Mouse (Mus musculus) thymus, postnatal 25 days (tissue): Measurements from ENCODE around the gene Trim66.

ENCODE experiments used
- DNase-seq: peaks from one replicate; pipeline ENCODE4 v3.0.0; 2022

Trim66 gene

DNA sequence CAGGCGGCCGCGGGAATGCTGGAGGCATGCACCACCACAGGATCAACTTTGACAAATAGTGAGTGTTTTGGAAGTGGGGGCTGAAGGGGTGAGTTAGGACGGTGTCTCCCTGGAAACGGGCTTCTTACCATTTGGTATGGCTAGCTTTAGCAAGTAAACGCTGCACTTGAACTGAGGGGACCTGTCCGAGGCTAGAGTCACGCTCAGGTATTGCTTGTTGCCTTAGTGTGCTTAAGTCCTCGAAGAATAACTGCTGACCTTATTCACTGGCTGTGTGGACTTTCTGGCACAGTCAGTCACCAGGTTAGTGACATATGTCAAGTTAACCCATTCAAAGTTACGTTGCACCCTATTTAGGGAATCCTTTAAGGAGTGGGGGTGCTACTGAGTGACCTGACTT lies 12.0 kb upstream of the Trim66 start:
- DNase-seq, result no peak

DNA sequence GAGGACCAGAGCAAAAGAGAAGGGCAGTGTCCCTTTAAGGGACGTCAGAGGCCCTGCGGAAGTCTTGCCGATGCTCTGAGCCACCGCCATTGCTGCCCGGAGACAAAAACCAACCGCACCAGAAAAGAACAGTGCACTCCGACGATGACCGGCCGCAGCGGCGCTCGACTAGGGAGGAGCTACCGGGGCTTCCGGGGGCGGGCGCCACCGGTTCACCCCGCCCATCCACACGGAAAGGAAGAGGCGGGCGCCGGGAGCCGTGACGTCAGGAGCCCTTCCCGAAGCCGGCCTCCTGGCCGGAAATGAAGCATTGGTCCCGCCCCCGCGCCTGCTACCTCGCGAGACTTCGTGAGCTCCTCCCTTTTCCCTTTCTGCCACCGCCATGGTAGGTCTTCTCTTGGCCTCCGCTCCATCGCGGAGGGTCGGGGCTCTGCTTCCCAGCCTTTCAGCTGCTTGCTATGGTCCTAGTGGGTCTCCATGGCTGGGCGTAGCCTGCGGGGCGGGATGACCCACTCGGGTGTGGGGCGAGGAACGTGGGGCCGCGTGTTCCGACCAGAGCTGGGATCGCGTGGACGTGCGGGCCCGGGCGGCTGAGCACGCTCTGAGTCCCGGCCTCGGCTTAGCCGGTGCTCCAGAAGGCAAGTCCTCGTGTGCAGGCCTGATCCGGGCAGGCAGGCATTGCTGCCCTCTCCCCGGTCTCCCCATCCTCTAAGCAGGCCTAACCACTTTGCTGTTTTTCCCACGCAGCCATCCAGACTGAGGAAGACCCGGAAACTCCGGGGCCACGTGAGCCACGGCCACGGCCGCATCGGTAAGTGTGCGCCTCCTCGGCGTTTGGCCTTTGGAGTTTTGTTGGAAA lies 11.1 kb upstream of the Trim66 start, which contains the start of gene Rpl27a:
Gene Rpl27a (plus strand): TSS at position 310 of the 859 bp plus-strand sequence.
- peak; percentile 99 for DNase-seq

DNA sequence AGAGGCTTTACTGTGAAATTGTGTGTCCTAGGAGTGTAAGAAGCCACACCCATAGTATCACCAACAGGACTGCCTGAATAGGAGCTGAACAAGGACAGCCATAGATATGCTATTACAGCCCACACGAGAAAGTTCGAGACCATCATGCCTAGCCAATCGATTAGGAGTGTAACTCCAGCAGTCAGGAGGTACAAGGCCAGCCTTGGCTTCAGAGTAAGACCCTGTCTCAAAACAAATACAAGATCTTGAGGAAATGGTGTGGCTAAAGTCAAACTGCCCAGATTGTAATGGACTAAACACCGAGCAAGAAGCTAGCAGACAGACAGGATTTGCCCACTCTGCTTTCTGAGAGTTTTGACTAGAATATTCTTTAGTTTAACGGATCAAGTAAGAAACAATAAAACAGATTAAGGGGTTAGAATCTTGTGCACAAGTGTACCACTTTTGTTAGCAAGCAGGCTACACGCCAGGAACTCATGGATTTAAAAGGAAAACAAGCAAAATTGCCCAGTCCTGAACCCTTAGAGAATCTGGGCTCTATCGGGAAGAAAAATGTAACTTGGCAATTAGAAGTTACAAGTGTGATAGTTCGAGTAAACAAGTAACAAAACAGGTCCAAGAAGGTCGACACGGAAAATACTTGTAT lies 10.2 kb upstream of the Trim66 start:
- no peak for DNase-seq

DNA sequence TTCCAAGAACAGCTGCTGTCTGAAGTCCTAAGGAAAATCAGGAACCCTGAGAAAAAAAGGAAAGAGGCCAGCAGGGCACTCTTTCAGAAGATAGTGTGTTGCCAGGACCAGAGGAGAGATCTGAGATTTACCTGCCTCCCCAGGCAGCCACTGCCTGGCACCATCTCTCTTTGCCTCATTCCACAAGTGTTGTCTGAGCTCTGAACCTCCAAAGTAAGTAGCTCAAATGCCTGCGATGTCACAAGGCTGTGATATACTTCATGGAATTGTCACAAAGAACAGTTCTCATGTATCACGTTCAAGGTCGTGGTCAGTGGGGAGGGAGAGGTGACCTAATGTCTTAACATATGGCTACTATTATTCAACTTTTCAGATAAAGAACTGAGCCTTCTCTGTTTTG lies 8.6 kb upstream of the Trim66 start:
- no peak for DNase-seq

DNA sequence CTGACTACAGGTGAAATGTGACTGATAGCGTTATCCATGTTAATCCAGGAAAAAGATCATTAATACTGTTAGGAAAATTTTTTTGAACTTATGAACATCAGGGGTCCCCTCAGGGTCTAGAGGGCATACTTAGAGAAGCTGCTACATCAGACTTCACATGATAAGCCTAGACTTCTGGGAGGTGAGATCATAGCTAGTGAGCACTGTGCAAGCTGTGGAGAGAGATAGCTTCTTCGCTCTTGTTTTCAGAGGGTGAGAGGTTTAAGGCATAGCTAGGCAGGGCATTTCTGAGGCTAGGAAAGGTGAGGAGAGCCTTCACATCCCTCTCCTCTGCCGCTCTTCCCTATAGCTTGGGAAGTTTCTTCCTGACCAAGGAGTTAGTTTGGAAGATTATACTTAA lies 3.9 kb upstream of the Trim66 start:
- DNase-seq, result no peak

DNA sequence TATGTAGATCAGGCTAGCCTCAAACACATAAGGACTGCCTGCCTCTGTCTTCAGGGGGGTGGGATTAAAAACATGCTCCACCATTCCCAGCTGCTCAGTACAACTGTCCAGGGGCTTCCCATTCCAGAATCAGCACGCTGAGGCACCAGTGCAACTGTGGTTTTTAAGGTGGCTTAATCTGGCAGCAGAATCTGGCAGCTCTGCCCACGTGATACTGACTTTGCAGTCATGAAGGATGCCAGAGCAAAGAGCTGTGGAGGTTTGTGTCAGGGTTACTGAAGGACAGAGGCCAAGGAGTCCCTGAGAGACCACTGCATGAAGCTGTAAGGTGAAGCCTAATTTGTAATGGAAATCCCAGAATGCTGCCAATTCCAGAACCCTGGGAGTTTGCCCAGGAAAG lies 2.9 kb upstream of the Trim66 start:
- no peak for DNase-seq

DNA sequence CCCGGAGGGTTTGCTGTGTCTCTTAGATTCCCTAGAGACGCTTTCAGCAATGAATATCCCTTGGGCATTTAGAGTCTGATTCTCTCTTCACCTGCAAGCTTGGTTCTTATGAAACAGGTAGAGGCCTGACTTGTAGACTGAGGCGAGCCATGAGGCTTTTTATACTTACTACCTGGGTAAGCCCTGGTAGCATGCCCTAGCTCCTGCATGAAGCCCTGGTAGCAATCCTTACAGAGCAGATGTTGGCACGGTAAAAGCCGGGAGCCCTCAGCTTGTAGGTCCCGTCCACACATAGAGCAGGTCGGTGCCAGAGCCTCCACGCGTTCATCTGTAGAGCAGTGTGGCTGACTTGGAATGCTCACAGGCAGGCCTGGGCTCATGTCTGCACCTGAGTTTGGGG lies 362 bp downstream of the Trim66 start:
- DNase-seq, result no peak

DNA sequence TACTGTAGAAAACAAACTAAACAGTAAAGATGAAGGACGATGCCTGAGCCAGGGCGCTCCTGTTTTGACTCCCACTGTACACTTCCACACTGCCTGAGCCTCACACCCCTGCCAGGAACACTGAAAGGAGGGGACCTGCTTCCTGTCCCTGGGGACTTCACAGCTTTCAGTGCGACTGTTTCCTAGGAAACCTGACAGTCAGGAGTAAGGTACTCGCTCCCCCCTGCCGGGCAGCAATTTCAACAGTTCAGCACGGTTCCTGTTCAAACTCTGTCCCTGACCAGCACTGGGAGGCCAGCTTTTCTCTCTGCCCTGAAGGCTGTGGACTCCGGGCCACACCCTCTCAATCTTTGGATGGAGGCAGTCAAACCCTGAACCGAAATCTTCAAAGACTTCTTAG lies 815 bp downstream of the Trim66 start:
- DNase-seq, result no peak

DNA sequence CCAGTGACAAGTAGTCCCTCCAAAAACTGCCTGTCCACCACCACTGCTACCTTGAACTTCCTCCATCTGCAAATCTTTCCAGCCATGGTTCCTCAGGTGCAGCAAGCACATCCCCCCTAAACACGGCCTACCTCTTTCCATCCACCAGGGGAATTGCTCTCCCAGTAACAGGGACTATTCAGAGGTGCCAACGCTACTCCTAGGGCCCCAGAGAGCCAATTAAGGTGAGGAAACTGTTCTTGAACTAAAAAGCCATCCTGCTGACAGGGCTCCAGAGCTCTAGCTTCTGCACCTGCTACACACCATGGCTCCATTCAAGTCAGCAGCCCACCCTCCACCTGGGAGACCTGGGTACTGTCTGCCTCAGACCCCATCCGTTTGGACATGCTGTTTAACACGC lies 10.4 kb downstream of the Trim66 start:
- no peak for DNase-seq

DNA sequence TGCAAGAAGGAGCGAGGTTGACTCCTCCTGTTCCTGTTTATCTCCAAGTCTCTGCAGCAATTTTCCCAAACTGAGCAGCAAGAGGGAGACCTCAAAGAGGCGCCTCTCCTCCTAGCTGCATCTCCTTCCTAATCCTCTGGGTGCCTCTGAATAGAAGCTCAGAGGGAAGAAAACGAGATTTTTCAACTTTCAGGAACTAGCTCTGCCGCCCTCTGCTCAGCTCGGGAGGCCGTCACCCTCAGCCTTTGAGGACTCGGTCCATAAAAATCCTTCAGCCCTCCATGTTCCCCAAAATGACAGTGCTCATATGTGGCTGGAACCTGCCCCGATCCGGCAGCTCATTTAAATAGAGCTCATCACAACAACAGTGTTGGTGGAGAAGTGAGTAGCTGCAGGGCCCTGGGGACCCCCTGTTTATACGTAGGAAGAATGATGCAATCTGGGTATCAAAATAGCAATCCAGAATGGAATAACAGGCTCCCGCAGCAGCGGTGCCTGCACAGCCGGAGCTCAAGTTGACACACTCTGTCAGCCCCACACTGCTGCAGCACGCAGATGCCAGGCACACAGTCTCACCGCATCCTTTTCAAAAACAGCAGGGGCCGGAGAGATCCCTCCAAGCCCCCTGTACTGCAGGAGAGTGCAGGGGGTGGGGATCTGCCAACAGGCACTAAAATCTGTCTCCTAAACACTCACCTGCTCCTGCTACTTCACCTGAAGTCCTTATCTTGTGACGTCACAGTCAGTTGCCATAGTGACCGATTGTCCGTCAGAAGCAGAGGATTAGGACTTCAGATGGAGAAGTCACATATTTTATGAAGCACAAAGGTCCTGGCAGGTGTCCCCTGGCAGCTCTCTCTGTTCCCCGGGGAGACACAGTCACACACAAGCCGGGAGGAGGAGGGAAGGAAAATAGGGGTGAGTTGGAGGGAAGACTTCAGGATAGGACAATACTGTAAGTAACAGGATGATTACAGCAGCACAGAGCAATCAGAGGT lies 14.3 kb downstream of the Trim66 start:
- no peak for DNase-seq

DNA sequence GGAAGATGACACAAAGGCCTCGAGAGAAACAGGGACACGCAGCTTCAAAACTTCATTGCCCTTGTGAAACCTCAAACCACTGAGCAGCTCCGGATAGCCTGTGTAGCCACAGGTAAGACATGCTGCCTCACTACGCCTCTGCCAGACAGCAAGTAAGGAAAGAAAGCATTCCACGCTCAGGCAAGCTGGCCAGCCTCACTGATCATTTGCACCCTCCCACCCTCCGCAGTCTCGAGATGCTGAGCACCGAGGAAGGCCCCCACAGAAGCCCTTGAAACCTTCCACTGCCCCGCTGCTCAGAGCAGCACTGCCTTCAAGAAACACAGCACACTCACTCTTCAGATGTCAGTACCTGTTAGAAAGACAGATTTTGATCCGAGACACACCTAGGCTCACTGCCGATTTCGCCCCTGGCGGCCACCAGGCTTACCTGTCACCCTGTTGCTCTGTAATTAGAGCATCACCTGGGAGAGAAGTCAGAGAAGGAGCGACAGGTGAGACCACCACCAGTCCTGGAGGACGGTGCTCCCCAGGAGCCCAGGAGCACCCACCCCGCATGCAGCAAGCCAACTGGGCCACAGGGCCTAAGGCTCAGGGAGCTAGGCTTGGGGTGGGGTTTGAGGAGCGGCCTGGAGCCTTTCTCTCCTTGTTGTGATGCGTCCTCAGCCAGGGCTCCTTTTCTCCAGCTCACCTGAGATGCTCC lies 15.2 kb downstream of the Trim66 start:
- DNase-seq, result no peak

DNA sequence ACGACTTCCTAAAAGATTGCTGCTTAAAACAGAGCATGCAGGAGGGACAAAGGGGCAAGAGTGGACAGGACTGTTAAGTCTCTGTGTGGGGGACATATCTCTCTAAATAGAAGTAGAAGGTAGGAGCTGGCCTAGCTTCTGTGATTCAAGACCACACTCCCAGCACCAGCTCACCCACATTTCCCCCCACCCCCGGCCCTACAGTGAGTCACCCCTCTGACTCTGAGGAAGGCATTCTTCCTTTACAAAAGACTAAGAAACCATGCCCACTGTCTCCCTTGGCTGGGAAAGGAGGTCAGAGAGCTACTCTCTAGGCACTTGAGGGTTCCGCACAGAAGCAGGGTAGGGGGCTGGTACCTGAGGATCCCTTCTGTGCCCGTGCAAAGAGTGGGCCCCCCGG lies 23.7 kb downstream of the Trim66 start:
- no peak for DNase-seq

DNA sequence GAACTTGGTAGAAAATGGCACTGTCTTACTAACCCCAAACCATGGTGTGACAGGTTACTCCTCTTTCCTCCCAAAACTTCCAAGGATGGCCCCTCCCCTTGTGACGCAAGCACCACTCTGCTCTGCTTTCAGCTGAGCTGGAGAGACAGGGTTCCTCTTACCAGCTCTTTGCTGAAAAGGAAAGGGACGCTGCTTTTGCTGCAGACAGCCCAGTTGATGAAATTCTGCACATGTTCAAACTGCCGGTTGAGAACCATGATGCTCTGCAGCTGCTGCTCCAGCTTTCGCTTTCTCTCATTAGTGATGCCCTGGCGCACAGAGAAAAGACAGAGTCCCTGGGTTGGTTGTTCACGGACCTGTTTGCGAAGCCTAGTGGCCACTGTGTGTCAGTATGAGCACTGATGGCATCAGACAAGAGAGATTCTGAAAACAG lies 27.2 kb downstream of the Trim66 start:
- DNase-seq, result peak; percentile 5

DNA sequence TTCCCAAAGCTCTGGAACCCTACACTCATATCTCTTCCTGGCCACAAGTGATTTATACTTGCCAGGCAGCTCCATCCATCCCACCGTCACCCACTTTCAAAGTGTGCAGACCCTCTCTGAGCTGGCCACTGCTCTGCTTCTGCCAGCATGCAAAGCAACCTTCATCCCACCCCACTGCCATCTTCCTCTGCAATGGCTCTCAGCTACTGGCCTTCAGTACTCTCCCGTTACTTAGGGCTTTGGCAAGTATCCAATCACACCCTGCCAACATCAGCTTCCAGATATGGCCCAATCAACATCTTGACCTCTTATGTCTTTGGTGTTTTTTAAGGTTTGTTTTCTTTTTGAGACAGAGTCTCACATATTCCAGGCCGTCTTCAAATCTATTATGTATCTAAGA lies 30.0 kb downstream of the Trim66 start:
- no peak for DNase-seq

DNA sequence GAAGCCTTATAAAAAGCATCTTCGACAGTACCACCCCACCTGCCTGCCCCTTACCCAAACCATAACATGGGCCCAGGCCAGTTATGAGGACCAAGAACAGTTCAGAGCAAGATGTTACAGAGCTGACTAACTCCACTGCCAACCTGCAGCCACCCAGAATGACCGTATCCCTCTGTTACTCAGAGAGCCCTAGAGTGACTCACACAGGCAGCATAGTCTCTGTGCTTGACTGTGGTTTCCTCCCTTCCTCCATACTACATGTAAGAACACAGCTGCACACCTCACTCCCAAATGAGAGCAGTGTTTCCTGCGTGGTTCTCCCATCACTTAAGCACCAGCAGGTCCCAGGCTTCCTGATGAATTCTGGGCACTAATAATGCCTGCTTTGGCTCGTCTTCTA lies 37.2 kb downstream of the Trim66 start:
- no peak for DNase-seq

DNA sequence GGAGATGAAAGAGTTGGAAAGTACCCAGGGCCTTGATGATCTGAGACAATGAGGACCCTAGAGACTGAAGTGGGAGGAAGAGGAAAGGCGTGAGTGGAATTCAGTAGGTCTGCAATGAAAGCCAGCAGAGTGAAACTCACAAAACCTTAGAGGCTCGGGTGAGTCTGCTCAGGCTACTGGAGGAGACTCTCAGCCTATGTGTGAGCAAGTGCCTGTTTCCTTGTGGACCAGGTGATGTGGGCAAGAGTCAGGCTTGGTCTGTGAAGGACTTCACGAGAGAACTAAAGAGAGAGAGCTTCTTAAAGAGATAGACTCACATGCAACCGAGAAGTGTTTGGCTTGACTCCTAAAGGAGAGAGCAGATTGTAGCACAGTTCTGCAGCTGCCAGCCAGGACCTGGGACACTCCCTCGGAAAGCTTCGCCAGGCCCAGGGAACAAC lies 39.7 kb downstream of the Trim66 start:
- DNase-seq, result no peak

DNA sequence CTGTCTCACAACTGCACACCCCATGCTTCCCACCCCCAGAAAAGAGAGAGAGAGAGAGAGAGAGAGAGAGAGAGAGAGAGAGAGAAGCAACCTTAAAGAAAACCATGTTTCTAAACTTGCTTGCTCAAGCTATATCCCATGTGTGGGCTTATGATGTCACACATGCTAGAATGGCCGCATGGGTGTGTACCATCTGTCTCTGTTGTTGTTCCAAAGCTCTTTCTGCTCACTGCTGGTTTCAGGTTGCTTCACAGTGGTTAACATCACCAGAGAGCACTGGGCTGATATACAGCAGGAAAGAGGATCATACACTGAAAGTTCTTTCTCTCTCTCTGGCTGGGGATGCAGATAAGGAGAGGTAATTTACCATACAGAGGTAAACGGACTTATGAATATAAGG lies 40.3 kb downstream of the Trim66 start:
- DNase-seq, result no peak

DNA sequence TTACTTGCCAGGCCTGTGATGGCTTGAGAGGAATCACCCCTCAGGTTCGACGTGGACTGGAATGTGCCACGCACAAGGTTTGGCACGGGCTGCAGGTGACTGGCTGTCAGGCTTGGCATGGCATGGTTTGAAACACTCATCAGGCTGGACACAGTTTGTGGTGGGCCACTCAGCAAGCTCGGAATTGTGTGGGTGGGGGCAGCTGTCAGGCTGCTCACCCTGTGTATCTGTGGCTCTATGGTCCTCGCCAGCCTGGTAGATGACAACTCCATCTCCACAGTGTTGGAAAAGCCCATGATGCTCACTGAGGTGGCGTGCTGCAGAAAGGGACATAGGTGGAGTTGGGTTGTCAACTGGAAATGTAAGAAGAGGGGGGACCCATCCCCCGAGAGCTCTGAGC lies 47.2 kb downstream of the Trim66 start:
- no peak for DNase-seq

DNA sequence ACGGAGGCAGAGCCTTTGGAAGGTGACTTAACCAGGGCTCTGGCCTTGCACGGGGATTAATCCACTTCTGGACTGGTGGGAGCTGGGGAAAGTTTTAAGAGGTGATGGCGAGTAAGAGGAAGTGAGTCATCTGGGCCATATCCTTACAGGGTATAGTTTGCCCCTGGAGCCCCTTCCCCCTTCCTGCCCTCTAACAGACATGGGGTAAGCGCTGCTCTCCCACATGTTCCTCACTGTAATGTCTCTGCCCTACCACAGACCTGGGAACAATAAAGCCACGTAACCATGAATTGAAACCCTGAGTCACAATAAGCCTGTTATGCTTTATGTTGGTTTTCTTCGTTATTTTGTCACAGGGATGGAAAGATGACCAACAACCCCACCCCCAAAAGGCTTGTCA lies 51.4 kb downstream of the Trim66 start:
- DNase-seq, result no peak

DNA sequence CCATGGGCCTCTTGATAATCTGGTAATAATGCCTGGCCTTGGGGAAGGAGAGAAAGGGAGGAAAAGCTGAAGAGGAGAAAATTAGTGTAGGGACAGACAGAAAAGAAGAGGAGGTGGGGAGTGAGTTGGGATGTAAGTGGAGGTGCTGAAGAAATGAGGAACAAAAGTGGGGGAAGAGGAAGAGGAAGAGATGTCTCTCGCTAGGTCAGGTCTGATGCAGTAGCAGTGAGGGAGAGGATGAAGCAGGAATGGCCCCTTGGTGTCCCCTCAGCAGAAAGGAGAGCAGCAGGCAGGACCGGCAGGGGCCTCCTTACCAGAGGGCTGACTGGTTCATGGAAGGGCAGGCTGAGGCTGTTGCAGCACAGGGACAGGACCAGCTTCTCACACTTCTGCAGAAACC lies 52.2 kb downstream of the Trim66 start:
- DNase-seq, result no peak

DNA sequence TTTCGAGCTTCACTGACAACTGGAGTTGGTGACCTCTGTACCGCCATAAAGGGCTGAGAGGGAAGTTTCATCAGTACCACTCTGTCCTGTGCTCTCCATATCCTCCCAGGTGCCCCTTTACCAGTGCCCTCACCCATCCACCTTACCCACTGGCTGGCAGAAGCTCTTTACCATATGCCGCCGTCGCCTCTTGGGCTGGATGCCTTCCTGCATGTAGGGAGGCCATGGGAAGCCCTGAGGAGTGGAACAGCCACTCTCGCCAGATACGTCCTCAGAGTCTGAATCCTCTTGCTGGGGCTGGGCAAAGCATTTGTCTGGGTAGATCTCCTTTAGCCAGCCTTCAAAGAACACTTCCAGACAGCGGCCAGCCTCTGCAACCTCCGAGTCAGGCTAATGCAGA lies 53.1 kb downstream of the Trim66 start:
- no peak for DNase-seq

DNA sequence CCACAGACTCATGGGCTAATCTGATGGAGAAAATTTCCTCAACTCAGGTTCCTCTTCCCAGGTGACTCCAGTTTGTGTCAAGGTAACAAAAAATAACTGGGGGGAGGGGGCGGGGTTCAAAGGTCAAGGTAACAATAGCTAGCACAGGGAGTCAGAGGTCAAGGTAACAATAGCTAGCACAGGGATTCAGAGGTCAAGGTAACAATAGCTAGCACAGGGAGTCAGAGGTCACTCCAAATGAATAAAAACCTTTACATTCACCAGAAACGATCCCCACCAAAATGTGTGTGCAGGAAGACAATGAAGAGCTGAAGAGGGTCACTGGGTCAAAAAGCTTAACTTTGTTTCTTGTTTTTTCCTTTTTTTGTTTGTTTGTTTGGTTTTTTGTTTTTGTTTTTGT lies 59.9 kb downstream of the Trim66 start:
- no peak for DNase-seq

DNA sequence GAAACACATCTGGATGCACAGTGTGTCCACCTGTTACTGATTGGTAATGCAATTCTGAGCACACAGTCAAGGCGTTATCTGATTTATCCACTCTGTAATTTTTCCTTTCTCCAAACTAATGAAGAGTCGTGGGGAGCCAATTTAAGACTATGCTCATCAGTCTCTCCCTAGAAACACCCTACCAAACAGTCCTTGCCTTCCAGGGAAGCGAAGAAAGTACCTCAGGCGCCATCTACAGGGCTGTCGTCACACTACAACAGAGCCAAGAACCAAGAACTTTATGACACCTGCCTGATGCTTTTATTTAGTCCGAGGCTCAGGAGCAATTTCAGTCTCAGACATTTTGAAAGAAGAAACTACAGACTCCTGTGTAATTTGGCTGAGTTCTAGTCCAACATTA lies 62.9 kb downstream of the Trim66 start:
- peak; percentile 35 for DNase-seq
